Mouse (Mus musculus): ENCODE data around the gene Cct5. TPM values are rescaled to one million over a fixed set of nuclear protein-coding genes. Genes with fewer than 3 reads are reported as not detected.

Cct5 gene
- polyA plus RNA-seq (2015; fragmentation: Nextera tagmentation; extraction: Ambion mirVana), result 455 and 460 TPM in 2 replicates

GRCm38 (mm10) chr15:31601646-31602374 lies at the start of gene Cct5, which contains the start of gene Fam173b:
Cct5 (minus strand) TSS chr15:31601804.
Fam173b (plus strand) TSS chr15:31601852.
- Histone ChIP-seq H3K4me2 (ENCODE audit: low read depth, low read length) (peak within 1 kb of the TSS; percentile 69), H3K9me3 (replicated peaks; ENCODE audit: control insufficient read depth, low read length) (no peaks in the 10 kb centered on the region), H3K36me3 (ENCODE audit: control insufficient read depth, insufficient read depth, low read length) (no peaks in the 10 kb centered on the region; the same call in 1 of the 2 replicates), H3K9ac (ENCODE audit: low read length) (peak within 1 kb of the TSS; percentile 90), H3K4me1 (ENCODE audit: control insufficient read depth, insufficient read depth, low read length) (peaks cover 17% of the 10 kb centered on the region), H3K27ac (ENCODE audit: low read length) (peak within 1 kb of the TSS; percentile 91), H3K4me3 (replicated peaks; ENCODE audit: low read length) (peak within 1 kb of the TSS; percentile 80), H3K27me3 (ENCODE audit: control insufficient read depth, insufficient read depth, low read length) (no peaks in the 10 kb centered on the region)
- peak; percentile 89 for ATAC-seq (ENCODE audit: insufficient read depth, low FRiP score)
- WGBS, result under 1% methylated on average over 63 of the region's 63 CpGs

DNA sequence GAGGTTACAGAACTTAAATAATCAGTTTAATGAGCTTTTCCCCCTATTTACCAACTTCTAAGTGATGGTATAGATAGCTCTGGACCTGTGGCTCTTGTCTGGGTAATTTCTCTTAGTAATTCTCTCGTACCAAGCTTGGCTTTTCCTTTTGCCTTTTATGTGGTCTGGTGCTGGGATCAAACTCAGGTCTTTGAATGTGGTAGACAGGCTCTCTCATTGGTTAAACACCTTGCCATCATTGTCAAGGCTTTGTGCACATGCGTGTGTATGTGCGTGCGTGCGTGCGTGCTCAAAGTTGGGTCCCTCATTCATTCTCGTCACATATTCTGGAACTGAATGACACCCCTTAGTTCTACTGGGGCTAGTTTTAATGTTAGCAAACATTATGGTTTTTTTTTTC lies 49.2 kb upstream of the Cct5 start:
- 91% methylated on average over 7 of the region's 7 CpGs for WGBS
- no peak overlapping the region for H3K4me2 ChIP-seq (ENCODE audit: low read depth, low read length)
- H3K27ac ChIP-seq (ENCODE audit: low read length), result no peak overlapping the region
- ATAC-seq (ENCODE audit: insufficient read depth, low FRiP score), result no peak
- H3K27me3 ChIP-seq (ENCODE audit: control insufficient read depth, insufficient read depth, low read length), result no peaks in the 10 kb centered on the region
- H3K4me1 ChIP-seq (ENCODE audit: control insufficient read depth, insufficient read depth, low read length), result no peaks in the 10 kb centered on the region; the same call in 1 of the 2 replicates
- H3K9me3 ChIP-seq (replicated peaks; ENCODE audit: control insufficient read depth, low read length), result no peaks in the 10 kb centered on the region
- H3K9ac ChIP-seq (ENCODE audit: low read length), result no peak overlapping the region
- no peak overlapping the region for H3K4me3 ChIP-seq (replicated peaks; ENCODE audit: low read length)
- no peaks in the 10 kb centered on the region for H3K36me3 ChIP-seq (ENCODE audit: control insufficient read depth, insufficient read depth, low read length)

DNA sequence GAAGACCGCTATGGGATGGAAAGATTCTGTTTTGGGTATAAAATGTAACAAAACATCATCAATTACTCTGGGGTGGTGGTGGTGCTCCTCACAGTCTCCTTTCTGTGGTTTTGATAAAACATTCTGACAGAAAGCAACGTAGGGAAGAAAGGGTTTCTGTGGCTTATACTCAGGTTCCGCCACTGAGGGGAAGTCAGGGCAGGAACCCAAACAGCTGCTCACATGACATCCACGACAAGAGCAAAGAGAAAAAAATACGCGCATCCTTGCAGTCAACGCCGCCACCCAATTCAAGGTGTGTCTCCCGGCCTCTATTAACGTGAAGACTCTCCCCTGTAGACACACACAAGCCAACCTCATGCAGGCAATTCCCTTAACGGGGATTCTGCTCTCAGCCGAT lies 48.1 kb upstream of the Cct5 start:
- 86% methylated on average over 12 of the region's 12 CpGs for WGBS
- no peak overlapping the region for H3K9ac ChIP-seq (ENCODE audit: low read length)
- ATAC-seq (ENCODE audit: insufficient read depth, low FRiP score), result no peak
- H3K4me3 ChIP-seq (replicated peaks; ENCODE audit: low read length), result no peak overlapping the region
- no peak overlapping the region for H3K4me2 ChIP-seq (ENCODE audit: low read depth, low read length)
- H3K36me3 ChIP-seq (ENCODE audit: control insufficient read depth, insufficient read depth, low read length), result no peaks in the 10 kb centered on the region
- no peaks in the 10 kb centered on the region; the same call in 1 of the 2 replicates for H3K4me1 ChIP-seq (ENCODE audit: control insufficient read depth, insufficient read depth, low read length)
- no peaks in the 10 kb centered on the region for H3K27me3 ChIP-seq (ENCODE audit: control insufficient read depth, insufficient read depth, low read length)
- no peak overlapping the region for H3K27ac ChIP-seq (ENCODE audit: low read length)
- H3K9me3 ChIP-seq (replicated peaks; ENCODE audit: control insufficient read depth, low read length), result no peaks in the 10 kb centered on the region

DNA sequence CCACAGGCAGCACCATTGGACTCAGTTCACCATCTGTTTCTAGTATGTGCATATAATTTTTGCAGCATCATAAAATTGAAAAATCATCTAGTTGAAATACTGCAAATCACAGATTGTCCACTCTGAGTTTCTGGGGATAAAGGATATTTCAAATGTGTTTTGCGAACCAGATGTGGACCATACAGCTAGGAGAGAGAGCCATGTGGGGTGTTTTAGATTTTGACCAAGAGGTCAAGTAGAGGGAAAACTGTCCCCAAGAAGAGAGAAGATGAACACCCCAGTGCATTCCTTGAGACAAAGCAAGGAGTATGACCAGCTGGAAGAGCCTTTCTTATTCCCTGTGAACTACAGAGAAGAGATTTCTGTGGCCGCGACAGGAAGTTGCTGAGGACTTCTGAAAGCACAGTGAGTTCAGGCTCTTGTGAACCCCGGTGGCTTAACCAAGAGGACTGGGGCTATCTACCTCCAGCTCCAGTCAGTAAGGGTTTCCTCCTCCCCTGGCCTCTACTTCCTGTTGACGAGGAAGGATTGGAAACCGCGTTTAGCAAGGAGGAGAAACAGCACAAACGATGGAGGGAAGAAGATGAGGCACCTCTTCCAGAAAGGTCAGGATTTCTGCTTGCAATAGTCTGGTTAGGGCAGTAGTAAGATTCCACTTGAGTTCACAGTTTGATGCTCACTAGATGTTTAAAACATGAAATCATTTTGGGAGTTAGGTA lies 46.4 kb upstream of the Cct5 start:
- no peaks in the 10 kb centered on the region; the same call in 1 of the 2 replicates for H3K4me1 ChIP-seq (ENCODE audit: control insufficient read depth, insufficient read depth, low read length)
- no peaks in the 10 kb centered on the region for H3K9me3 ChIP-seq (replicated peaks; ENCODE audit: control insufficient read depth, low read length)
- H3K9ac ChIP-seq (ENCODE audit: low read length), result no peak overlapping the region
- H3K4me3 ChIP-seq (replicated peaks; ENCODE audit: low read length), result no peak overlapping the region
- no peak for ATAC-seq (ENCODE audit: insufficient read depth, low FRiP score)
- no peaks in the 10 kb centered on the region for H3K27me3 ChIP-seq (ENCODE audit: control insufficient read depth, insufficient read depth, low read length)
- no peaks in the 10 kb centered on the region for H3K36me3 ChIP-seq (ENCODE audit: control insufficient read depth, insufficient read depth, low read length)
- 0 out of 2 replicates have a peak overlapping the region, but pooled peaks have one; percentile 21 for H3K27ac ChIP-seq (ENCODE audit: low read length)
- WGBS, result 53% methylated on average over 8 of the region's 8 CpGs
- H3K4me2 ChIP-seq (ENCODE audit: low read depth, low read length), result no peak overlapping the region

DNA sequence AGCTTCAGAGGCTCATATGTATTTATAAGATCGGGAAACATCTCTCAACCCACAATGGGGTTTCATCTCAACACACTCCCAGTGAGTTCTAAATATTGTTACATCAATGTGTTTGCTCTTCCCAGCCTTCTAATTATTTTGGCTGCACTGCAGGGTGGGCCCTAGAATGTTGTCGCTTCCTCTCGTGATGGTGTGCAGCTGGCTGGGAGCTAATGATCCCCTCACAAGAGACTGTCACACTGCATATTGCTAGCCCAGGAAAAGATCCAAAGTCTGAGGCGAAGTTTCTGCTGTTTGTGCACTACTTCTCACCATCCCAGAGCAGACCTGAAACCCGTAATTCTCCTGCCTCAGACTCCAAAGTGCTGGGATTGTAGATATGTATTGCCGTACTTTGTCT lies 45.6 kb upstream of the Cct5 start:
- H3K9me3 ChIP-seq (replicated peaks; ENCODE audit: control insufficient read depth, low read length), result no peaks in the 10 kb centered on the region
- H3K9ac ChIP-seq (ENCODE audit: low read length), result no peak overlapping the region
- H3K27ac ChIP-seq (ENCODE audit: low read length), result no peak overlapping the region
- H3K4me1 ChIP-seq (ENCODE audit: control insufficient read depth, insufficient read depth, low read length), result no peaks in the 10 kb centered on the region; the same call in 1 of the 2 replicates
- H3K4me2 ChIP-seq (ENCODE audit: low read depth, low read length), result no peak overlapping the region
- no peaks in the 10 kb centered on the region for H3K27me3 ChIP-seq (ENCODE audit: control insufficient read depth, insufficient read depth, low read length)
- WGBS, result 64% methylated on average over 6 of the region's 6 CpGs
- no peaks in the 10 kb centered on the region for H3K36me3 ChIP-seq (ENCODE audit: control insufficient read depth, insufficient read depth, low read length)
- H3K4me3 ChIP-seq (replicated peaks; ENCODE audit: low read length), result no peak overlapping the region
- no peak for ATAC-seq (ENCODE audit: insufficient read depth, low FRiP score)

- Histone ChIP-seq H3K27me3 (ENCODE audit: control insufficient read depth, insufficient read depth, low read length) (no peaks in the 10 kb centered on the region), H3K4me1 (ENCODE audit: control insufficient read depth, insufficient read depth, low read length) (no peaks in the 10 kb centered on the region), H3K36me3 (ENCODE audit: control insufficient read depth, insufficient read depth, low read length) (no peaks in the 10 kb centered on the region), H3K9ac (ENCODE audit: low read length) (no peak overlapping the region), H3K27ac (ENCODE audit: low read length) (no peak overlapping the region), H3K9me3 (replicated peaks; ENCODE audit: control insufficient read depth, low read length) (no peaks in the 10 kb centered on the region), H3K4me2 (ENCODE audit: low read depth, low read length) (no peak overlapping the region), H3K4me3 (replicated peaks; ENCODE audit: low read length) (no peak overlapping the region)
- WGBS, result 77% methylated on average over 9 of the region's 9 CpGs
- no peak for ATAC-seq (ENCODE audit: insufficient read depth, low FRiP score)
Observed at GRCm38 (mm10) chr15:31636091-31636595, 34.5 kb upstream of the Cct5 start.

- Histone ChIP-seq H3K27me3 (ENCODE audit: control insufficient read depth, insufficient read depth, low read length) (no peaks in the 10 kb centered on the region), H3K9me3 (replicated peaks; ENCODE audit: control insufficient read depth, low read length) (no peaks in the 10 kb centered on the region), H3K4me2 (ENCODE audit: low read depth, low read length) (no peak overlapping the region), H3K4me3 (replicated peaks; ENCODE audit: low read length) (no peak overlapping the region), H3K4me1 (ENCODE audit: control insufficient read depth, insufficient read depth, low read length) (no peaks in the 10 kb centered on the region), H3K27ac (ENCODE audit: low read length) (no peak overlapping the region), H3K9ac (ENCODE audit: low read length) (no peak overlapping the region), H3K36me3 (ENCODE audit: control insufficient read depth, insufficient read depth, low read length) (no peaks in the 10 kb centered on the region)
- 73% methylated on average over 6 of the region's 6 CpGs for WGBS
- no peak for ATAC-seq (ENCODE audit: insufficient read depth, low FRiP score)
Observed at GRCm38 (mm10) chr15:31634582-31634981, 33.0 kb upstream of the Cct5 start.

- Histone ChIP-seq H3K9ac (ENCODE audit: low read length) (no peak overlapping the region), H3K27ac (ENCODE audit: low read length) (no peak overlapping the region), H3K9me3 (replicated peaks; ENCODE audit: control insufficient read depth, low read length) (no peaks in the 10 kb centered on the region), H3K4me1 (ENCODE audit: control insufficient read depth, insufficient read depth, low read length) (no peaks in the 10 kb centered on the region; the same call in 1 of the 2 replicates), H3K4me3 (replicated peaks; ENCODE audit: low read length) (no peak overlapping the region), H3K27me3 (ENCODE audit: control insufficient read depth, insufficient read depth, low read length) (no peaks in the 10 kb centered on the region), H3K36me3 (ENCODE audit: control insufficient read depth, insufficient read depth, low read length) (no peaks in the 10 kb centered on the region), H3K4me2 (ENCODE audit: low read depth, low read length) (no peak overlapping the region)
- ATAC-seq (ENCODE audit: insufficient read depth, low FRiP score), result no peak
- WGBS, result 80% methylated on average over 4 of the region's 4 CpGs
Observed at GRCm38 (mm10) chr15:31632478-31632877, 30.9 kb upstream of the Cct5 start.

DNA sequence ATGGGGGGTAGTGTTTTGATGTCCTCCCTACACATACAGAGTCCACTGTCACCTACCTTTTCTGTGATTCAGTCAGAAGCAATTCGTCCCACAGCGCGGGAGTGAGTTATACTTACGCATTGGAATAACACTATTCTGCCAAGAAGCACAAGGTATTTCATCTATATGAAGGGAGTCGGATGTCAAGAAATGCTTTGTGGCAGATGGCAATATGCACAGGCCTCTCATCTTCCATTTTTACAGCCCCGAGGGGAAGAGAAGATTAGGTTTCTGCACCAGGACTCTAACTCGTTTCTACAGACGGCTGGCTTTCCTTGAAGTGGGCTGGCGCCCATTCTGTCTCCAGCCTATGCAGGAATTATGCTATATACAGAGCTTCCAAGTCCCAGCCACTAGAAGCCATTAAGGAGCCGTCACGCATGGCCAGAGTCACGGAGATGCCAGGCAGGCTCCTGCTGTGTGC lies 29.8 kb upstream of the Cct5 start:
- Histone ChIP-seq H3K9me3 (replicated peaks; ENCODE audit: control insufficient read depth, low read length) (no peaks in the 10 kb centered on the region), H3K27ac (ENCODE audit: low read length) (no peak overlapping the region), H3K4me2 (ENCODE audit: low read depth, low read length) (no peak overlapping the region), H3K27me3 (ENCODE audit: control insufficient read depth, insufficient read depth, low read length) (no peaks in the 10 kb centered on the region), H3K4me3 (replicated peaks; ENCODE audit: low read length) (no peak overlapping the region), H3K36me3 (ENCODE audit: control insufficient read depth, insufficient read depth, low read length) (no peaks in the 10 kb centered on the region), H3K9ac (ENCODE audit: low read length) (no peak overlapping the region), H3K4me1 (ENCODE audit: control insufficient read depth, insufficient read depth, low read length) (peaks cover 3% of the 10 kb centered on the region; the same call in 1 of the 2 replicates)
- 84% methylated on average over 12 of the region's 12 CpGs for WGBS
- ATAC-seq (ENCODE audit: insufficient read depth, low FRiP score), result no peak

All from stomach, embryonic 16.5 days (tissue).